Mouse (Mus musculus): ENCODE measurements around the gene Tspan1. TPM values are rescaled to one million over a fixed set of nuclear protein-coding genes. Genes with fewer than 3 reads are reported as not detected.

Gene Tspan1
- 0.02 TPM for polyA plus RNA-seq (2012; fragmentation: generic; extraction: Trizol)
- long read RNA-seq, experiment 1 = 0 reads
- long read RNA-seq, experiment 2, partial matches to known transcripts = 0 of 1 reads
- long read RNA-seq, experiment 2, other reads (novel, unspliced or antisense) = 1 of 1 reads

DNA sequence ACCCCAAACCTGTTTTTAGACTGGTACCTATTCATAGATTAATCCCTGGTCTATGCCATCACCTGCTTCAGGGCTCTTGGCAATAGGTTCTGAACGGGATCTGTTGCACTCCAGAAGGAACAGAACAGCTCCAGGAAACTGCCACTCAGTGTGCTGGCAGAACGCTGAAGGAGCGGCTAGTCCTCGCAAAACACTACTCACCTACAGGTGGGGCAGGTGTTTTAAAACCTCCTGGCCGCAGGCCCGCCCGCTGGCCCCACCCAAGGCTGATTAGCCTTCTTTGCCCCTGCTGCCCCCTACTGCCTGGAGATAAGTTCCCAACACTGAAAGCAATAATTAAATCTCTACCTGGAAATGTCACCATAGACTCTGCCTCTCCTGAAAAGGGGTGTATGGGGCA lies at the start of gene Tspan1:
Tspan1 (minus strand) TSS at position 198 of the 400 bp plus-strand sequence.
- Histone ChIP-seq H3ac (ENCODE audit: control insufficient read depth, insufficient read length, low read depth) (no peak within 1 kb of the TSS), H3K4me3 (ENCODE audit: insufficient read depth, poor library complexity, severe bottlenecking) (no peak within 1 kb of the TSS), H3K27me3 (ENCODE audit: control insufficient read depth, insufficient read depth, insufficient read length) (no peaks in the 10 kb centered on the region), H3K79me2 (ENCODE audit: control insufficient read depth, insufficient read depth) (no peaks in the 10 kb centered on the region), H3K79me3 (ENCODE audit: low read depth) (no peaks in the 10 kb centered on the region), H3K36me3 (ENCODE audit: control insufficient read depth, insufficient read depth) (peaks cover under 1% of the 10 kb centered on the region)
- no peak for TF ChIP-seq MYOD1 (IDR thresholded peaks at IDR 0.05; ENCODE audit: control insufficient read depth, insufficient read length, low read depth)
- TF ChIP-seq MYOG (IDR thresholded peaks at IDR 0.05; ENCODE audit: control insufficient read depth, extremely low read depth, insufficient read length) = no peak
- no peak for TF ChIP-seq CEBPB (IDR thresholded peaks at IDR 0.05; ENCODE audit: low read depth)
- TF ChIP-seq USF1 (IDR thresholded peaks at IDR 0.05; ENCODE audit: low read depth) = no peak
- TF ChIP-seq FOSL1 (IDR thresholded peaks at IDR 0.05; ENCODE audit: insufficient read depth, low read length, poor library complexity, severe bottlenecking) = no peak
- TF ChIP-seq CTCF (IDR thresholded peaks at IDR 0.05; ENCODE audit: control insufficient read depth, insufficient read depth, insufficient read length) = no peak
- TF ChIP-seq MAX (IDR thresholded peaks at IDR 0.05) = no peak

DNA sequence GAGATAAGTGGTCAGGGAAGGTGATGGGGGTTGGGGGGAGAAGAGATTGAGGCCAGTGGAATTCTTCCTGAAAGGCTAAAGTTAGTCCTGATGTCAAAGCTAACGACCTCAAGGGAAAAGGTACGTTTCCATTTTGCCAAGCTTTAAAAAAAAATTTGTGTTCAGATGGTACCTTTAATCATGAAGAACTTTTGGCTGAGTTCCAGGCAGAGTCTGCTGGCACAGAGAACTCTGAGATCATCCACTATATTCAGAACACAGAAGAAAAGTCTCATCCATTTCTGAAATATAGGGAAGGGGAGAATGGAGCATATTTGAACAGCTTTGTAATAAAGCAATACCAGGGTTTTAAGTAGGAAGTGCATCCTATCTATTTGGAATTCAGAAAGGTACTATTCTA lies 49.6 kb upstream of the Tspan1 start:
- Histone ChIP-seq H3K79me3 (ENCODE audit: low read depth) (no peaks in the 10 kb centered on the region), H3K36me3 (ENCODE audit: control insufficient read depth, insufficient read depth) (no peaks in the 10 kb centered on the region), H3K27me3 (ENCODE audit: control insufficient read depth, insufficient read depth, insufficient read length) (no peaks in the 10 kb centered on the region), H3ac (ENCODE audit: control insufficient read depth, insufficient read length, low read depth) (no peak overlapping the region), H3K79me2 (ENCODE audit: control insufficient read depth, insufficient read depth) (peaks cover 4% of the 10 kb centered on the region), H3K4me3 (ENCODE audit: insufficient read depth, poor library complexity, severe bottlenecking) (no peak overlapping the region)
- TF ChIP-seq MAX (IDR thresholded peaks at IDR 0.05) (no peak), MYOD1 (IDR thresholded peaks at IDR 0.05; ENCODE audit: control insufficient read depth, insufficient read length, low read depth) (no peak), FOSL1 (IDR thresholded peaks at IDR 0.05; ENCODE audit: insufficient read depth, low read length, poor library complexity, severe bottlenecking) (no peak), CEBPB (IDR thresholded peaks at IDR 0.05; ENCODE audit: low read depth) (no peak), CTCF (IDR thresholded peaks at IDR 0.05; ENCODE audit: control insufficient read depth, insufficient read depth, insufficient read length) (no peak), USF1 (IDR thresholded peaks at IDR 0.05; ENCODE audit: low read depth) (no peak), MYOG (IDR thresholded peaks at IDR 0.05; ENCODE audit: control insufficient read depth, extremely low read depth, insufficient read length) (no peak)

GRCm38 (mm10) chr4:116215895-116216605 lies 48.6 kb upstream of the Tspan1 start:
- TF ChIP-seq CEBPB (IDR thresholded peaks at IDR 0.05; ENCODE audit: low read depth) (no peak), FOSL1 (IDR thresholded peaks at IDR 0.05; ENCODE audit: insufficient read depth, low read length, poor library complexity, severe bottlenecking) (no peak), MYOG (IDR thresholded peaks at IDR 0.05; ENCODE audit: control insufficient read depth, extremely low read depth, insufficient read length) (no peak), USF1 (IDR thresholded peaks at IDR 0.05; ENCODE audit: low read depth) (no peak), CTCF (IDR thresholded peaks at IDR 0.05; ENCODE audit: control insufficient read depth, insufficient read depth, insufficient read length) (no peak), MYOD1 (IDR thresholded peaks at IDR 0.05; ENCODE audit: control insufficient read depth, insufficient read length, low read depth) (no peak), MAX (IDR thresholded peaks at IDR 0.05) (no peak)
- Histone ChIP-seq H3K27me3 (ENCODE audit: control insufficient read depth, insufficient read depth, insufficient read length) (no peaks in the 10 kb centered on the region), H3ac (ENCODE audit: control insufficient read depth, insufficient read length, low read depth) (no peak overlapping the region), H3K79me2 (ENCODE audit: control insufficient read depth, insufficient read depth) (no peaks in the 10 kb centered on the region), H3K79me3 (ENCODE audit: low read depth) (no peaks in the 10 kb centered on the region), H3K36me3 (ENCODE audit: control insufficient read depth, insufficient read depth) (no peaks in the 10 kb centered on the region), H3K4me3 (ENCODE audit: insufficient read depth, poor library complexity, severe bottlenecking) (no peak overlapping the region)

DNA sequence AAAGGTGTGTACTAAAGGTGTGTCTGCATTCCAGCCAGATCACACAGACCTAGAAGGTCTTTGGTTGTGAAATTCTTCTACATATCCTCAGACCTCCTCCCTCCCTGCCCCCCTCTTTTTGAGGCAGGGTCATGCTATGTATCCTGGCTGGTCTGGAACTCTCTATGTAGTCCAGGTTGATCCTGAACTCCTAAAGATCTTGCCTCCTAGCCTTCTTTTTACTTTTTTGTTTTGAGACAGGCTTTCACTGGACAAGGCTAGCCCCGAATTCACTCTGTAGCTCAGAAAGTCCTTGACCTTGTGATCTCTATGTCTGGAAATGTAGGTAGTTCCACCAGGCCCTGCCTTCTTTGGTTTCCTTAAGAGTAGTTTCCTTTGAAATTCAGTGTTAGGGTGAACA lies 41.5 kb upstream of the Tspan1 start:
- Histone ChIP-seq H3K27me3 (ENCODE audit: control insufficient read depth, insufficient read depth, insufficient read length) (no peaks in the 10 kb centered on the region), H3K79me2 (ENCODE audit: control insufficient read depth, insufficient read depth) (no peaks in the 10 kb centered on the region), H3K36me3 (ENCODE audit: control insufficient read depth, insufficient read depth) (no peaks in the 10 kb centered on the region), H3K79me3 (ENCODE audit: low read depth) (no peaks in the 10 kb centered on the region), H3K4me3 (ENCODE audit: insufficient read depth, poor library complexity, severe bottlenecking) (no peak overlapping the region), H3ac (ENCODE audit: control insufficient read depth, insufficient read length, low read depth) (no peak overlapping the region)
- no peak for TF ChIP-seq MAX (IDR thresholded peaks at IDR 0.05)
- TF ChIP-seq CTCF (IDR thresholded peaks at IDR 0.05; ENCODE audit: control insufficient read depth, insufficient read depth, insufficient read length) = no peak
- no peak for TF ChIP-seq FOSL1 (IDR thresholded peaks at IDR 0.05; ENCODE audit: insufficient read depth, low read length, poor library complexity, severe bottlenecking)
- no peak for TF ChIP-seq MYOG (IDR thresholded peaks at IDR 0.05; ENCODE audit: control insufficient read depth, extremely low read depth, insufficient read length)
- no peak for TF ChIP-seq USF1 (IDR thresholded peaks at IDR 0.05; ENCODE audit: low read depth)
- no peak for TF ChIP-seq MYOD1 (IDR thresholded peaks at IDR 0.05; ENCODE audit: control insufficient read depth, insufficient read length, low read depth)
- TF ChIP-seq CEBPB (IDR thresholded peaks at IDR 0.05; ENCODE audit: low read depth) = no peak

GRCm38 (mm10) chr4:116206531-116206930 lies 39.1 kb upstream of the Tspan1 start:
- Histone ChIP-seq H3K79me3 (ENCODE audit: low read depth) (no peaks in the 10 kb centered on the region), H3ac (ENCODE audit: control insufficient read depth, insufficient read length, low read depth) (no peak overlapping the region), H3K4me3 (ENCODE audit: insufficient read depth, poor library complexity, severe bottlenecking) (no peak overlapping the region), H3K27me3 (ENCODE audit: control insufficient read depth, insufficient read depth, insufficient read length) (no peaks in the 10 kb centered on the region), H3K36me3 (ENCODE audit: control insufficient read depth, insufficient read depth) (no peaks in the 10 kb centered on the region), H3K79me2 (ENCODE audit: control insufficient read depth, insufficient read depth) (no peaks in the 10 kb centered on the region)
- TF ChIP-seq MYOD1 (IDR thresholded peaks at IDR 0.05; ENCODE audit: control insufficient read depth, insufficient read length, low read depth) (no peak), USF1 (IDR thresholded peaks at IDR 0.05; ENCODE audit: low read depth) (no peak), CEBPB (IDR thresholded peaks at IDR 0.05; ENCODE audit: low read depth) (no peak), MAX (IDR thresholded peaks at IDR 0.05) (no peak), CTCF (IDR thresholded peaks at IDR 0.05; ENCODE audit: control insufficient read depth, insufficient read depth, insufficient read length) (no peak), FOSL1 (IDR thresholded peaks at IDR 0.05; ENCODE audit: insufficient read depth, low read length, poor library complexity, severe bottlenecking) (no peak), MYOG (IDR thresholded peaks at IDR 0.05; ENCODE audit: control insufficient read depth, extremely low read depth, insufficient read length) (no peak)
